Mouse (Mus musculus): ENCODE data around the gene Ciao2b.

Gene Ciao2b

GRCm38 (mm10) chr8:104620765-104621164, 21.0 kb downstream of the Ciao2b start:
- no peak for DNase-seq (ENCODE audit: low read depth, low spot score)

- DNase-seq (ENCODE audit: low read depth, low spot score) = no peak
These were observed 28.6 kb downstream of the Ciao2b start for GRCm38 (mm10) chr8:104613119-104613518.

GRCm38 (mm10) chr8:104611613-104612012, 30.2 kb downstream of the Ciao2b start:
- DNase-seq (ENCODE audit: low read depth, low spot score) = no peak

- no peak for DNase-seq (ENCODE audit: low read depth, low spot score)
These were observed 31.5 kb downstream of the Ciao2b start for GRCm38 (mm10) chr8:104610185-104610766.

- no peak for DNase-seq (ENCODE audit: low read depth, low spot score)
These were observed 32.5 kb downstream of the Ciao2b start for GRCm38 (mm10) chr8:104609222-104609621.

- DNase-seq (ENCODE audit: low read depth, low spot score) = no peak
These were observed 33.8 kb downstream of the Ciao2b start for GRCm38 (mm10) chr8:104607944-104608343.

GRCm38 (mm10) chr8:104606329-104606728, 35.4 kb downstream of the Ciao2b start:
- no peak for DNase-seq (ENCODE audit: low read depth, low spot score)

- no peak for DNase-seq (ENCODE audit: low read depth, low spot score)
These were observed 38.5 kb downstream of the Ciao2b start for GRCm38 (mm10) chr8:104603245-104603593.

- DNase-seq (ENCODE audit: low read depth, low spot score) = peak; percentile 80
These were observed 39.1 kb downstream of the Ciao2b start for GRCm38 (mm10) chr8:104602468-104603244.

GRCm38 (mm10) chr8:104601941-104602371, 39.8 kb downstream of the Ciao2b start:
- DNase-seq (ENCODE audit: low read depth, low spot score) = no peak

GRCm38 (mm10) chr8:104601386-104601785, 40.4 kb downstream of the Ciao2b start:
- no peak for DNase-seq (ENCODE audit: low read depth, low spot score)

- DNase-seq (ENCODE audit: low read depth, low spot score) = no peak
These were observed 43.3 kb downstream of the Ciao2b start for GRCm38 (mm10) chr8:104598496-104598895.

GRCm38 (mm10) chr8:104597656-104598055, 44.1 kb downstream of the Ciao2b start:
- DNase-seq (ENCODE audit: low read depth, low spot score) = no peak

GRCm38 (mm10) chr8:104595773-104596536, 45.8 kb downstream of the Ciao2b start:
- DNase-seq (ENCODE audit: low read depth, low spot score) = peak; percentile 69

- no peak for DNase-seq (ENCODE audit: low read depth, low spot score)
These were observed 47.0 kb downstream of the Ciao2b start for GRCm38 (mm10) chr8:104594611-104595362.

- no peak for DNase-seq (ENCODE audit: low read depth, low spot score)
These were observed 48.0 kb downstream of the Ciao2b start for GRCm38 (mm10) chr8:104593536-104594325.

- DNase-seq (ENCODE audit: low read depth, low spot score) = no peak
These were observed 49.2 kb downstream of the Ciao2b start for GRCm38 (mm10) chr8:104592566-104592965.

- no peak for DNase-seq (ENCODE audit: low read depth, low spot score)
These were observed 49.9 kb downstream of the Ciao2b start for GRCm38 (mm10) chr8:104591856-104592255.

GRCm38 (mm10) chr8:104591133-104591834, 50.5 kb downstream of the Ciao2b start, which contains the start of gene Pdp2:
Pdp2 (plus strand) TSS chr8:104591451.
- DNase-seq (ENCODE audit: low read depth, low spot score) = peak; percentile 99

GRCm38 (mm10) chr8:104590284-104590683, 51.5 kb downstream of the Ciao2b start:
- no peak for DNase-seq (ENCODE audit: low read depth, low spot score)
